Mouse (Mus musculus): ENCODE results near the gene Olfr1360. TPM values are rescaled to one million over a fixed set of nuclear protein-coding genes. Genes with fewer than 3 reads are reported as not detected.

The Olfr1360 gene
- total RNA-seq, 2 experiments from 2014 or later, result not detected

DNA sequence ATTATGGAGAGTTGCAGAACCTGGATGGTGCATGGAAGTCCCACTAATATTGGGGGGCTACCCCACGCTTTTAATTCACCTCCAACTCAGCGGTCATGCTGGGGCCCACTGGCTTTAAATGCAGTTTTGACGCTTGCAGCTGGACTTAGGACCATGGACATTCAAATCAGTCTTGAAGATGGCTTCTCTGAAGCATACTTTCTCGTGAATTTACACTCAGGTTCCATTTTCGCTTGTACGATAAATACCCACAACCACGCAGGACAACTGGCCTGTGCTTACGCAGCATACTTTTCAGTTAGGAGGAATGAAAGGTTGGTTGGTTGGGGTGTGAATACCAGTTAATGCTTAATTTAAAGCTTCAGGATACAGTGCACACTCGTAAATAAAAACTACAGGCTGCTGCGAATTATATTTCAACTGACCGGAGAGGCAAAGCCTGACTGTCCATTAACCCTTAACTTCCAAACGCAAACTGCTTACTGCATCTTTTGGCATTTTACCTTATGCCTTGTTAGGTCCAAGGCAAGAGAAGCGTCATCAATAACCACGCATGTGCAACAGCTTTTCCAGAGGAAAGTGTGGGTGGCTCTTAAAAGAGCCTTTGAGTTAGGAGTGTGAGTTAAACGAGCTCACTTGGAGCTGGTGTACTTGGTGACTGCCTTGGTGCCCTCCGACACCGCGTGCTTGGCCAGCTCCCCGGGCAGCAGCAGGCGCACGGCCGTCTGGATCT, 38.1 kb upstream of the Olfr1360 start:
- Histone ChIP-seq H3K4me3 (peak overlapping the region; percentile 55), H3K27ac (peak overlapping the region; percentile 83)
- no peak for DNase-seq (ENCODE audit: low spot score in 2 of 2)
- TF ChIP-seq CTCF (conservative IDR thresholded peaks at IDR 0.05), result no peak

- no peak overlapping the region for H3K27ac ChIP-seq
- TF ChIP-seq CTCF (conservative IDR thresholded peaks at IDR 0.05), result peak; percentile 99
- H3K4me3 ChIP-seq, result peak overlapping the region; percentile 55
- DNase-seq (ENCODE audit: low spot score in 2 of 2), result peak in 1 of 2 experiments; percentile 69
These were observed 37.5 kb upstream of the Olfr1360 start for GRCm38 (mm10) chr13:21714725-21715124.

- no peak for DNase-seq (ENCODE audit: low spot score in 2 of 2)
- TF ChIP-seq CTCF (conservative IDR thresholded peaks at IDR 0.05), result no peak
- Histone ChIP-seq H3K27ac (no peak overlapping the region), H3K4me3 (peak overlapping the region; percentile 68)
These were observed 34.5 kb upstream of the Olfr1360 start for GRCm38 (mm10) chr13:21711698-21712097.

DNA sequence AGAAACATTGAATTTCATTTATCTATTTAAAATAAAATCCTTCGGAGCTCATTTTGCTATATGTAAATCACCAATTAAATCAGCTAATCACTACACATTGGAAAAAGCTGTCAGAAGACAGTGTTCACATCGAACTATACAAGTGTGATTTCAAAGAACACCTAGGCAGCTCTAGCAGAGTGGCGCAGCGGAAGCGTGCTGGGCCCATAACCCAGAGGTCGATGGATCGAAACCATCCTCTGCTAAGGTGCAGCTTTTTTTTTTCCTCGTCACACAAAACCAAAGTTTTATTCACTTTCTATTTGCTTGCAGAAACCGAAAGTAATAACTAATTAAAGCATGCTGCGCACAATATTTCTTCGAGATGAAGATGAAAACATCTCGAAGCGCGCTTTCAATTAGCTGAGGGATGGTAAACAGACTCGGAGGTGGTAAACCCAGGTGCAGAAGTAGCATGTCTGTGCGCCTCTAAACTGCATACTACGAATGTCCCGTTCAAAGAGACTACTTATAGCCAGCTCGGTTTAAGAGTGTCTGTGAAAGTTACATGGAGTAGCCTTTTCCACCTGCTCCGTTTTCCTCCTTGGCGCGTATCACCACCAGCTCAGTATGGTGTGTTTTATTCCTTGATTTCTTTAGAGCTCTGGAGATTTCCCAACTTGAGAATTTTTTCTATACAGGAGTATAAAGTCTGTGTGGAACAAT, 33.8 kb upstream of the Olfr1360 start:
- no peak for TF ChIP-seq CTCF (conservative IDR thresholded peaks at IDR 0.05)
- peak; percentile 76 to 83 for DNase-seq (ENCODE audit: low spot score in 2 of 2)
- Histone ChIP-seq H3K4me3 (peak overlapping the region; percentile 68), H3K27ac (peak overlapping the region; percentile 83)

DNA sequence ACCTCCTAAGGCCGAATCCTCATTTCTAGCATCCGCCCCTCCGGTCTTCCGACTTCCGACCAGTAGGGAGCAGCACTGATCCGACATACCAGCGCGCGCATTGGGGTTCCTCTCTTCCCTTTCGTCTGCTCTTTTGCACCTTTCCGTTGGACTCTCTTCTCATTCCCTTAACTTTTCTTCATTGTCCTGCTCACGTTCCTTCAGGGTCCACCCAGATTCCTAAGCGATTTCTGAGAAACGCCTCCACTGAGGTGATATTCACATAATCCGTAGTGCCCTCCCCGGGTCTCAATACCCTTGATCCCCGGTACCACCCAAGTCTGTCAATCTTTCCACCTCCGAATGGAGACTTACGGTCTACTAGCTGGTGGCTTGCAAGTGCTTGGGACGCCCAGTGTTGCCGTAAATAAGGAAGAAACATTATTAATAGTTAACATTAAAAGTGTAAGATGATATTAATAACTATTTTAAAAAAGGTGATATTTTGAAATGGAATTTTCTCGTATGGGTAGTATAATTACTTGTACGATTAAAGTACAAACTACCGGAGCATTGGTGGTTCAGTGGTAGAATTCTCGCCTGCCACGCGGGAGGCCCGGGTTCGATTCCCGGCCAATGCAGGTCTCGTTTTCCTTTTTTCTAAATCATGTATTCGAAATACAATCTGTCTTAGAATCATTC, 33.0 kb upstream of the Olfr1360 start:
- TF ChIP-seq CTCF (conservative IDR thresholded peaks at IDR 0.05), result peak; percentile 95
- peak overlapping the region; percentile 83 for H3K27ac ChIP-seq
- peak overlapping the region; percentile 68 for H3K4me3 ChIP-seq
- DNase-seq (ENCODE audit: low spot score in 2 of 2), result peak; percentile 87 to 92

DNA sequence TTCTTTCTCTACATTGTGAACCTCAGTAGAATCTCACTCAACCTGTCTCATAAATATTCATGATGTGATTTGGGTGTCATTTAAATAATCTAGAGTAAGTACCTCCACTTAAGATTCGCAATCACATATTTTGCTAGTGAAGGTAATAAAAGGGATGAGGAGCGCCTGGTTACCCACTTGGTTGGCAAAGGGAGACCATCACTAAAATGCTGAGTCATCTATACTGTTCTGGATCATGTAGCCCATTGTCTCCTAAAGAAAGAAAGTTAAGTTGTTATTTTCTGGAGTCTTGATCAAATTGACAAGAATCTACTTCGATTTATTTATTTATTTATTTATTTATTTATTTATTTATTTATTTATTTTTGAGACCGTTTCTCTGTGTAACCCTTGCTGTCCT, 29.5 kb upstream of the Olfr1360 start:
- DNase-seq (ENCODE audit: low spot score in 2 of 2), result no peak
- no peak overlapping the region for H3K27ac ChIP-seq
- no peak overlapping the region for H3K4me3 ChIP-seq
- no peak for TF ChIP-seq CTCF (conservative IDR thresholded peaks at IDR 0.05)

DNA sequence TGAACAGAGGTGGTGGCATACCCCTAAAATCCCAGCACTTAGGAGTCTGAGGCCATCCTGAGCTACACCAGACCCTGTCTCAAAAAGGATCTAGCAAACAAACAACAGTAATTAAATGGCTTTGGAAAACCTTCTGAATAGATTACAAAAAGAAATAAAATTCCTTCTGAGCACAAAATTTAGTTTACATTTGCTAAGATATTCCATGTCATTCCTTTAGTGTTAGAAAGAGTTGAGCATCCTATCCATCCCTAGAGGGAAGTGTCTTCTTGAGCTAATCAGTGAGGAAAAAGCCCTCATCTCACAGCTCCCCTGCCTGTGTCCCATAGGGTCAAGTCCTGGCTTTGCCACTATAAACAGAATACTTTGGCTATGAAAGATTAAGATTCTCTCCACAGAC, 20.6 kb upstream of the Olfr1360 start, which contains the start of gene Olfr1359:
TSS of gene Olfr1359 (plus strand) at position 301 of the 400 bp plus-strand sequence.
- no peak for DNase-seq (ENCODE audit: low spot score in 2 of 2)
- no peak within 1 kb of the TSS for H3K27ac ChIP-seq
- no peak for TF ChIP-seq CTCF (conservative IDR thresholded peaks at IDR 0.05)
- no peak within 1 kb of the TSS for H3K4me3 ChIP-seq

DNA sequence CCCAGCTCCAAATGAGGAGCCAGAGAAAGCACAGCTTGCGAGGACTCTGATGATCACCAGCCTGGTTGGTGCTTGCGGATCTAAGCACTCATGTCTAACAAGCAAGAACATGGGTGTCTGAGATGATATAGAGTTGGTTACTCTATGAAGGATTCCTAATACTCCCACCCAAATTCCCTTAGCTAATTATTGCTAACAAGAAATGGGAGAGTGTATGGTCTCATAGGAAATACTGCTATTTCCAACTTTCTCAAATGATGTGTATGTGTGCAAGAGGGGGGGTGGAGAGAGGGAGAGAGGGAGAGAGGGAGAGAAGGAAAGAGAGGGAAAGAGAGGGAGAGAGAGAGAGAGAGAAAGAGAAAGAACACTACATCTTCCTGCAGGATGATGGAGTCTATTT, 13.9 kb downstream of the Olfr1360 start, which contains the start of gene Olfr1361:
TSS of gene Olfr1361 (minus strand) at position 101 of the 400 bp plus-strand sequence.
- Histone ChIP-seq H3K4me3 (no peak within 1 kb of the TSS), H3K27ac (no peak within 1 kb of the TSS)
- TF ChIP-seq CTCF (conservative IDR thresholded peaks at IDR 0.05), result no peak
- DNase-seq (ENCODE audit: low spot score in 2 of 2), result no peak

GRCm38 (mm10) chr13:21642418-21642817, 34.8 kb downstream of the Olfr1360 start, which contains the start of gene Olfr11:
Gene Olfr11, minus strand, starts transcription at chr13:21642518.
- no peak for TF ChIP-seq CTCF (conservative IDR thresholded peaks at IDR 0.05)
- DNase-seq (ENCODE audit: low spot score in 2 of 2), result no peak
- H3K27ac ChIP-seq, result no peak within 1 kb of the TSS
- no peak within 1 kb of the TSS for H3K4me3 ChIP-seq

Small RNA genes lying within 50 kb of the gene (microRNA-seq; reads per million reads assigned to microRNA genes)
- gene Gm44357 (0 reads per million in 2 experiments), gene Gm44367 (0 reads per million in 2 experiments)

Other genes with a start within 250 kb of the Olfr1360 start
- gene Pgbd1, start 236.3 kb downstream of the Olfr1360 start, total RNA-seq (2021), result 1 to 10 TPM; 1.1 to 1.6 TPM
- 10 to 100 TPM; 55.4 to 55.9 TPM for gene Zscan26, start 223.7 kb downstream of the Olfr1360 start, total RNA-seq (2021)
- under 1 TPM; 0.56 to 0.92 TPM for gene Nkapl, start 208.9 kb downstream of the Olfr1360 start, total RNA-seq (2021)
- gene Zkscan4, start 198.5 kb downstream of the Olfr1360 start, total RNA-seq (2021), result 1 to 10 TPM; 6.5 TPM
- not detected for gene Gm10065, start 198.0 kb downstream of the Olfr1360 start, total RNA-seq (2021)
- gene AK157302, start 182.2 kb downstream of the Olfr1360 start, total RNA-seq (2021), result 10 to 100 TPM; 19.4 to 21.2 TPM
- 10 to 100 TPM; 59.2 to 60.9 TPM for gene Gm11273, start 176.0 kb downstream of the Olfr1360 start, total RNA-seq (2021)
- 10 to 100 TPM; 20.2 to 23.4 TPM for gene Zkscan8, start 146.3 kb downstream of the Olfr1360 start, total RNA-seq (2021)
- not detected for gene Olfr1366, start 134.6 kb downstream of the Olfr1360 start, total RNA-seq (2021)
- not detected for gene Olfr1535, start 117.5 kb downstream of the Olfr1360 start, total RNA-seq (2021)
- gene Olfr1364, start 95.6 kb downstream of the Olfr1360 start, total RNA-seq (2021), result not detected
- gene Olfr1362, start 63.4 kb downstream of the Olfr1360 start, total RNA-seq (2021), result not detected
- gene Olfr11, start 34.9 kb downstream of the Olfr1360 start, total RNA-seq (2021), result not detected
- gene Olfr1361, start 14.0 kb downstream of the Olfr1360 start, total RNA-seq (2021), result not detected
- not detected for gene Olfr1359, start 20.7 kb upstream of the Olfr1360 start, total RNA-seq (2021)
- gene Hist1h2bl, start 38.7 kb upstream of the Olfr1360 start, total RNA-seq (2021), result 10 to 100 TPM; 25.0 to 36.7 TPM
- 10 to 100 TPM; 27.6 to 54.9 TPM for gene Hist1h2ai, start 39.0 kb upstream of the Olfr1360 start, total RNA-seq (2021)
- gene Hist1h3h, start 40.3 kb upstream of the Olfr1360 start, total RNA-seq (2021), result 10 to 100 TPM; 51.3 to 58.2 TPM
- gene Hist1h2bm, start 44.6 kb upstream of the Olfr1360 start, total RNA-seq (2021), result 1 to 10 TPM; 4.2 to 8.2 TPM
- gene Hist1h4j, start 57.7 kb upstream of the Olfr1360 start, total RNA-seq (2021), result 10 to 100 TPM; 16.7 to 19.3 TPM
- 100 to 1,000 TPM; 269 to 298 TPM for gene Hist1h4k, start 73.1 kb upstream of the Olfr1360 start, total RNA-seq (2021)
- gene Hist1h2ak, start 76.4 kb upstream of the Olfr1360 start, total RNA-seq (2021), result 10 to 100 TPM; 15.1 TPM
- 1 to 10 TPM; 8.3 to 9.4 TPM for gene Hist1h2bn, start 76.7 kb upstream of the Olfr1360 start, total RNA-seq (2021)
- 1 to 10 TPM; 6.3 to 8.1 TPM for gene Hist1h1b, start 103.2 kb upstream of the Olfr1360 start, total RNA-seq (2021)
- gene Hist1h3i, start 106.0 kb upstream of the Olfr1360 start, total RNA-seq (2021), result 10 to 100 TPM; 61.0 to 71.7 TPM
- gene Hist1h2an, start 109.8 kb upstream of the Olfr1360 start, total RNA-seq (2021), result 1 to 10 TPM in 1 of 2 experiments, not detected in 1; 2.8 TPM
- 1 to 10 TPM; 6.8 to 8.1 TPM for gene Hist1h2bp, start 110.1 kb upstream of the Olfr1360 start, total RNA-seq (2021)
- 10 to 100 TPM; 39.6 to 42.1 TPM for gene Hist1h2bq, start 132.8 kb upstream of the Olfr1360 start, total RNA-seq (2021)
- 10 to 100 TPM; 30.7 to 36.0 TPM for gene Hist1h2ao, start 133.1 kb upstream of the Olfr1360 start, total RNA-seq (2021)
- gene Hist1h4m, start 134.3 kb upstream of the Olfr1360 start, total RNA-seq (2021), result 100 to 1,000 TPM; 247 to 254 TPM
- 10 to 100 TPM; 26.5 to 46.4 TPM for gene Hist1h4n, start 154.8 kb upstream of the Olfr1360 start, total RNA-seq (2021)
- 10 to 100 TPM; 11.3 to 15.9 TPM for gene Hist1h2ap, start 156.1 kb upstream of the Olfr1360 start, total RNA-seq (2021)
- gene Hist1h2br, start 156.3 kb upstream of the Olfr1360 start, total RNA-seq (2021), result 10 to 100 TPM; 38.6 to 42.0 TPM

Data from layer of hippocampus, adult 2 months (tissue).